Mouse (Mus musculus) megakaryocyte progenitor cell, adult 5-6 weeks (primary cell): ENCODE measurements around the gene Ift88. TPM values are rescaled to one million over a fixed set of nuclear protein-coding genes. Genes with fewer than 3 reads are reported as not detected.

Experiments used
- total RNA-seq, 2 experiments: library from RNA; stranded (forward) in 1 of 2; stranded (reverse) in 1 of 2; fragments of 157-497, 149-512 nt in 1 of 2; fragments of 200-1000 nt in 1 of 2; gene quantifications; 2 replicates each; pipeline versions ENCODE4 v1.2.3 to v1.2.4; 2015 to 2017

Gene Ift88
- total RNA-seq, 2 experiments from 2014 or later, result 6.6 to 8.6 TPM

Other genes starting within 250 kb of the Ift88 start
- 21.8 and 22.8 TPM in 2 replicates for gene Cryl1, start 25.5 kb upstream of the Ift88 start, total RNA-seq (2015)
- 18.2 and 23.0 TPM in 2 replicates for gene Cryl1, start 25.5 kb upstream of the Ift88 start, total RNA-seq (2017)
- gene Il17d, start 100.7 kb downstream of the Ift88 start, total RNA-seq (2015), result not detected in 2 replicates
- 0.17 TPM in 1 of 2 replicates, not detected in the other for gene Il17d, start 100.7 kb downstream of the Ift88 start, total RNA-seq (2017)
- gene Eef1akmt1, start 147.6 kb downstream of the Ift88 start, total RNA-seq (2015), result 43.6 and 49.5 TPM in 2 replicates
- 14.0 and 24.2 TPM in 2 replicates for gene Eef1akmt1, start 147.6 kb downstream of the Ift88 start, total RNA-seq (2017)
- 37.2 and 38.5 TPM in 2 replicates for gene Xpo4, start 241.4 kb downstream of the Ift88 start, total RNA-seq (2015)
- gene Xpo4, start 241.4 kb downstream of the Ift88 start, total RNA-seq (2017), result 31.2 and 43.2 TPM in 2 replicates